Mouse (Mus musculus) myocyte (in vitro differentiated cells): Measurements from ENCODE around the gene Zfp607b. TPM values are rescaled to one million over a fixed set of nuclear protein-coding genes. Genes with fewer than 3 reads are reported as not detected.
A peak's percentile ranks its signal among the peaks of the same experiment; 100 is the strongest.

Source experiments
- H3K27me3 ChIP-seq: one replicate; pipeline ENCODE4 v1.6.1; 2011; ENCODE audit not compliant: control insufficient read depth, insufficient read depth, insufficient read length
- H3K36me3 ChIP-seq: one replicate; pipeline ENCODE4 v1.6.1; 2011; ENCODE audit not compliant: control insufficient read depth, insufficient read depth
- H3K4me2 ChIP-seq: one replicate; pipeline ENCODE4 v1.6.1; 2011; ENCODE audit warnings: low read depth, control low read depth
- H3K4me3 ChIP-seq: one replicate; pipeline ENCODE4 v1.5.1; 2011; ENCODE audit warnings: mild to moderate bottlenecking, control low read depth, moderate library complexity
- H3K79me2 ChIP-seq: one replicate; pipeline ENCODE4 v1.6.1; 2011; ENCODE audit not compliant: control insufficient read depth, insufficient read depth
- H3ac ChIP-seq: one replicate; pipeline ENCODE4 v1.6.1; 2011; ENCODE audit not compliant: control insufficient read depth, insufficient read length
- CEBPB ChIP-seq: IDR thresholded peaks from 2 replicates; pipeline ENCODE4 v1.6.1; 2011; ENCODE audit warnings: mild to moderate bottlenecking, moderate library complexity; ENCODE audit not compliant: poor library complexity, insufficient read depth, severe bottlenecking
- E2F4 ChIP-seq: IDR thresholded peaks from one replicate; pipeline ENCODE4 v1.6.1; 2011; ENCODE audit warnings: mild to moderate bottlenecking, control low read depth, moderate library complexity; ENCODE audit not compliant: insufficient read depth
- MAX ChIP-seq: IDR thresholded peaks from one replicate; pipeline ENCODE4 v1.6.1; 2011; ENCODE audit warnings: low read depth, mild to moderate bottlenecking, control low read depth
- MYOD1 ChIP-seq, 3 experiments: IDR thresholded peaks; one replicate each; pipeline ENCODE4 v1.6.1; 2011; ENCODE audit warnings: control low read depth in 2 of 3, low read depth in 2 of 3, mild to moderate bottlenecking in 2 of 3, moderate library complexity in 1 of 3; ENCODE audit not compliant: insufficient read length in 2 of 3, control insufficient read depth in 1 of 3
- MYOG ChIP-seq, 3 experiments: IDR thresholded peaks; one replicate each; pipeline ENCODE4 v1.6.1; 2011; ENCODE audit warnings: control low read depth in 2 of 3, low read depth in 2 of 3, mild to moderate bottlenecking in 2 of 3; ENCODE audit not compliant: insufficient read length in 2 of 3, control insufficient read depth in 1 of 3, insufficient read depth in 1 of 3
- POLR2A ChIP-seq: IDR thresholded peaks from one replicate; pipeline ENCODE4 v1.6.1; 2011; ENCODE audit warnings: low read depth, mild to moderate bottlenecking, control low read depth, moderate library complexity; ENCODE audit not compliant: insufficient read length
- POLR2AphosphoS2 ChIP-seq: IDR thresholded peaks from one replicate; pipeline ENCODE4 v1.6.1; 2011; ENCODE audit warnings: low read depth, control low read depth; ENCODE audit not compliant: insufficient read length
- REST ChIP-seq: IDR thresholded peaks from one replicate; pipeline ENCODE4 v1.6.1; 2011; ENCODE audit warnings: mild to moderate bottlenecking, control low read depth, moderate library complexity; ENCODE audit not compliant: insufficient read depth, insufficient read length
- SRF ChIP-seq: IDR thresholded peaks from one replicate; pipeline ENCODE4 v1.6.1; 2011; ENCODE audit warnings: low read depth; ENCODE audit not compliant: control insufficient read depth, insufficient read length
- TCF12 ChIP-seq: IDR thresholded peaks from one replicate; pipeline ENCODE4 v1.6.1; 2011; ENCODE audit warnings: mild to moderate bottlenecking, control low read depth; ENCODE audit not compliant: poor library complexity, insufficient read depth, severe bottlenecking
- TCF3 ChIP-seq: IDR thresholded peaks from one replicate; pipeline ENCODE4 v1.6.1; 2011; ENCODE audit warnings: low read depth, control low read depth; ENCODE audit not compliant: insufficient read length
- USF1 ChIP-seq: IDR thresholded peaks from one replicate; pipeline ENCODE4 v1.6.1; 2011; ENCODE audit warnings: low read depth, mild to moderate bottlenecking, control low read depth, moderate library complexity
- polyA plus RNA-seq: library from polyadenylated mRNA; unstranded; fragments of >200 nt; fragmentation: generic; extraction: Trizol; gene quantifications from one replicate; pipeline ENCODE4 v1.2.1, GENCODE M21; 2012; ENCODE audit warnings: missing spikeins

Gene Zfp607b
- 1.7 TPM for polyA plus RNA-seq

DNA sequence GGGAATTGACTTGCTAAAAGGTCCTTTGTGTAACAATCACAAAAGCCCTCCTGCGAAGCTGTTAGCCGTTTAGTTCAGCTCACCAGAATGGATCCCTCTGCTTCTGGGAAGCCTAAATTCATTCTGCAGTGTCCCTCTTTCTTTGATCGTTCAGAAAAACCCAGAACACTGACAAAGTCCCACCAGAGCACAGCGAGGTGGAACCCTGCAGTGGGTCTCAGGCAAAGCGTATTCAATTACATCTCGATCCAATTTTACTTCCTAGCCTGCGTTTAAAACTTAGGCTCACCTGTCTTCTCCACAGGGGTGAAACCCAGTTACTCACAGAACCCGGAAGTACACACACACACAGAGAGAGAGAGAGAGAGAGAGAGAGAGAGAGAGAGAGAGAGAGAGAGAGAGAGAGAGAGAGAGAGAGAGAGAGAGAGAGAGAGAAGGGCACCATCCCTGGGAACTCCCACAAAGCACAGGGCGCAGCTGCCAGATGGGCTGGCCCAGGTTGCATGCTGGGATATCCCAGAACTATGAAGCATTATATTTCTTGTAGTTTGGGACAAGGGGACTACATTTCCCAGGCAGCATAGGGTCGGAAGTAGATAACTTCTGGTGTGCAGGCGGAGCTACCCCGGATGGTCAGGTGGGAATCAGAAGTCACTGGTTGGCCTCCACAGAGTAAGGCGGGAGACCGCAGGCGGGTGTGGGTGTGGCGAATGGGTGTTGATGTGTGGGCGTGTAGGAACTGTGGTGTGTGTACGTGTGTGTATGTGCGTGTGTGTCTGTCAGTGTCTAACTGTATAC lies at the start of gene Zfp607b:
Zfp607b (plus strand) TSS at position 526 of the 798 bp plus-strand sequence.
- Histone ChIP-seq H3K79me2 (no peaks in the 10 kb centered on the region), H3ac (no peak within 1 kb of the TSS), H3K36me3 (no peaks in the 10 kb centered on the region), H3K27me3 (no peaks in the 10 kb centered on the region), H3K4me3 (peak within 1 kb of the TSS; percentile 43), H3K4me2 (peak within 1 kb of the TSS; percentile 97)
- TF ChIP-seq MYOG (IDR thresholded peaks at IDR 0.05; ENCODE audit: control insufficient read depth in 1 of 3, insufficient read depth in 1 of 3, insufficient read length in 2 of 3, low read depth in 2 of 3), result peak in 2 of 3 experiments; percentile 24 to 63
- peak; percentile 76 for TF ChIP-seq POLR2AphosphoS2
- TF ChIP-seq MYOD1 (IDR thresholded peaks at IDR 0.05; ENCODE audit: control insufficient read depth in 1 of 3, insufficient read length in 2 of 3, low read depth in 2 of 3), result peak in 2 of 3 experiments; percentile 55 to 59
- no peak for TF ChIP-seq REST
- peak; percentile 71 for TF ChIP-seq POLR2A
- no peak for TF ChIP-seq TCF3
- TF ChIP-seq USF1, result peak; percentile 71

DNA sequence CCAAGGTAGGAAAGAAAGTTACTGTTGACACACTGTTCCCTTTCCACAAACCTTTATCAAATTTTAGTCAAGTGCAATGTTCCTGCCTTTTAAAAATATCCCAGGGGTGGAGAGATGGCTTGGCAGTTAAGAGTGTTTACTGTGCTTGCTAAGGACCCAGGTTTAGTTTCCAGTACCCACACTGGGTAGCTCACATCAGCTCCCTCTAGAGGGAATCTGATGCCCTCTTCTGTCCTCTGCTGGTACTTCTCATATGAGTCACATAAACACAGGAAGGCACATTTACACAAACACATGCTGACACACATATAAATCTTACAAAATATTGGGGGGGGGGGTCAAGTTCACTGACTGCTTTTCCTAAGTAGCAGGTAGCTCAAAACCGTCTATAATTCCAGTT lies 44.7 kb upstream of the Zfp607b start:
- no peaks in the 10 kb centered on the region for H3K79me2 ChIP-seq
- H3ac ChIP-seq, result no peak overlapping the region
- no peak overlapping the region for H3K4me3 ChIP-seq
- H3K36me3 ChIP-seq, result no peaks in the 10 kb centered on the region
- H3K4me2 ChIP-seq, result no peak overlapping the region
- no peaks in the 10 kb centered on the region for H3K27me3 ChIP-seq
- TF ChIP-seq TCF3 (no peak), MYOG (IDR thresholded peaks at IDR 0.05; ENCODE audit: control insufficient read depth in 1 of 3, insufficient read depth in 1 of 3, insufficient read length in 2 of 3, low read depth in 2 of 3) (no peak), MYOD1 (IDR thresholded peaks at IDR 0.05; ENCODE audit: control insufficient read depth in 1 of 3, insufficient read length in 2 of 3, low read depth in 2 of 3) (no peak), POLR2A (no peak), REST (no peak), SRF (no peak), MAX (no peak), TCF12 (no peak), POLR2AphosphoS2 (no peak), USF1 (no peak), E2F4 (no peak), CEBPB (no peak)

DNA sequence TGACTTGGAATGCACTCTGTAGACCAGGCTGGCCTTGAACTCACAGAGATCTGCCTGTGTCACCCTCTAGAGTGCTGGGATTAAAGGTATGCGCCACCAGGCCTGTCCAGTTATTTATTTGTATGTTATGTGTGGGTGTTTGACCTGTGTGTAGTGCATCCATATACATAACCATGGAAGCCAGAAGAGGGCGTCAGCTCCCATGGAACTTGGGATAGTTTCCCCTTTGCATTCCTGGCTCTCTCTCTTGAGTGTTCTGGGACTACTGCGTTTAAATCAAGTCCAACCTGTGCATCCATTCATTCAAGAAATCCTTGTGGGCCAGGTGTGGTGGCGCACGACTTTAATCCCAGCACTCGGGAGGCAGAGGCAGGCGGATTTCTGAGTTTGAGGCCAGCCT lies 42.6 kb upstream of the Zfp607b start:
- TF ChIP-seq SRF (no peak), REST (no peak), CEBPB (no peak), MYOG (IDR thresholded peaks at IDR 0.05; ENCODE audit: control insufficient read depth in 1 of 3, insufficient read depth in 1 of 3, insufficient read length in 2 of 3, low read depth in 2 of 3) (no peak), E2F4 (no peak), POLR2A (no peak), USF1 (no peak), TCF3 (no peak), MYOD1 (IDR thresholded peaks at IDR 0.05; ENCODE audit: control insufficient read depth in 1 of 3, insufficient read length in 2 of 3, low read depth in 2 of 3) (no peak), MAX (no peak)
- Histone ChIP-seq H3K4me3 (no peak overlapping the region), H3K27me3 (no peaks in the 10 kb centered on the region), H3K79me2 (no peaks in the 10 kb centered on the region), H3ac (no peak overlapping the region), H3K4me2 (no peak overlapping the region), H3K36me3 (no peaks in the 10 kb centered on the region)

GRCm38 (mm10) chr7:27647281-27648002 lies 41.7 kb upstream of the Zfp607b start:
- Histone ChIP-seq H3K79me2 (no peaks in the 10 kb centered on the region), H3ac (no peak overlapping the region), H3K4me2 (no peak overlapping the region), H3K36me3 (no peaks in the 10 kb centered on the region), H3K27me3 (peaks cover 3% of the 10 kb centered on the region), H3K4me3 (no peak overlapping the region)
- no peak for TF ChIP-seq TCF12
- TF ChIP-seq TCF3, result no peak
- TF ChIP-seq CEBPB, result no peak
- TF ChIP-seq MYOD1 (IDR thresholded peaks at IDR 0.05; ENCODE audit: control insufficient read depth in 1 of 3, insufficient read length in 2 of 3, low read depth in 2 of 3), result no peak
- no peak for TF ChIP-seq SRF
- no peak for TF ChIP-seq MYOG (IDR thresholded peaks at IDR 0.05; ENCODE audit: control insufficient read depth in 1 of 3, insufficient read depth in 1 of 3, insufficient read length in 2 of 3, low read depth in 2 of 3)
- TF ChIP-seq REST, result no peak
- TF ChIP-seq POLR2A, result no peak
- TF ChIP-seq USF1, result no peak
- no peak for TF ChIP-seq MAX
- no peak for TF ChIP-seq E2F4
- TF ChIP-seq POLR2AphosphoS2, result no peak
